Mouse (Mus musculus) thymus, adult 2 months (tissue): ENCODE measurements at regions not wholly inside any gene's neighbourhood (a gene's known extent, or its start where the extent isn't known, plus 50 kb on each side); places are given as distances from the start of the nearest gene placed in this dataset.

Experiments used
- CTCF ChIP-seq: fragments of 200-500 bp; IDR thresholded peaks from 2 replicates; pipeline ENCODE4 v1.5.1; 2012; ENCODE audit warnings: mild to moderate bottlenecking, control low read depth, low read length, moderate library complexity, borderline replicate concordance; ENCODE audit not compliant: control insufficient read depth, poor library complexity, insufficient read depth; ENCODE audit errors: extremely low read depth
- POLR2A ChIP-seq: fragments of 200-500 bp; IDR thresholded peaks from 2 replicates; pipeline ENCODE4 v1.6.1; 2012; ENCODE audit warnings: mild to moderate bottlenecking, low read length, control low read depth, moderate library complexity; ENCODE audit not compliant: control insufficient read depth, poor library complexity, insufficient read depth; ENCODE audit errors: extremely low read depth

GRCm38 (mm10) chr10:111680919-111681318 lies 174.8 kb downstream of the Phlda1 start:
- TF ChIP-seq POLR2A (no peak), CTCF (no peak)
